Mouse (Mus musculus) skeletal muscle tissue, adult 2 months (tissue): ENCODE results near the gene Rhoq.

Source experiments
- DNase-seq: peaks from one replicate; pipeline ENCODE4 v3.0.0-alpha.2; 2012; ENCODE audit warnings: low read depth, low spot score

Rhoq gene

GRCm38 (mm10) chr17:86988601-86989184 is 25.8 kb downstream of the Rhoq start:
- peak; percentile 57 for DNase-seq

- DNase-seq = no peak
These were observed 28.4 kb downstream of the Rhoq start for GRCm38 (mm10) chr17:86991306-86991705.

DNA sequence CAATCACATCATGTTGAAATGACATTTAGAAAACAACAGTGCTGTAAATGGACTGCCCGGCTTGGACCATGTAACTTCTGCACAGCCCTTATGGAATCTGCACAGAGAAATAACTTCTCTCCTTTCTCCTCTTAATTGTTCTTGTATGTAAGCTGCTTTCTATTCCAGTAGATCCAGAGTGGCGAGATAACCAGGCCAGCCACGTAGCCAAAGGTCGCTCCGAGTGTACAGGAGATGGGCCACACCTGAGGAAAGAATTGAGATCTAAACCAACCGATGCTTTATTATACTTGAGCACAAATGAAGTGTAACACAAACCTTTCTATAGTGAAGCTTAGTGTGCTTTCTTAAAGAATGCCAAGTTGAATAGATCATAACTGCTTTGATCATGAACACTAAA is 34.4 kb downstream of the Rhoq start:
- no peak for DNase-seq

GRCm38 (mm10) chr17:87008950-87009349 is 46.1 kb downstream of the Rhoq start:
- no peak for DNase-seq

DNA sequence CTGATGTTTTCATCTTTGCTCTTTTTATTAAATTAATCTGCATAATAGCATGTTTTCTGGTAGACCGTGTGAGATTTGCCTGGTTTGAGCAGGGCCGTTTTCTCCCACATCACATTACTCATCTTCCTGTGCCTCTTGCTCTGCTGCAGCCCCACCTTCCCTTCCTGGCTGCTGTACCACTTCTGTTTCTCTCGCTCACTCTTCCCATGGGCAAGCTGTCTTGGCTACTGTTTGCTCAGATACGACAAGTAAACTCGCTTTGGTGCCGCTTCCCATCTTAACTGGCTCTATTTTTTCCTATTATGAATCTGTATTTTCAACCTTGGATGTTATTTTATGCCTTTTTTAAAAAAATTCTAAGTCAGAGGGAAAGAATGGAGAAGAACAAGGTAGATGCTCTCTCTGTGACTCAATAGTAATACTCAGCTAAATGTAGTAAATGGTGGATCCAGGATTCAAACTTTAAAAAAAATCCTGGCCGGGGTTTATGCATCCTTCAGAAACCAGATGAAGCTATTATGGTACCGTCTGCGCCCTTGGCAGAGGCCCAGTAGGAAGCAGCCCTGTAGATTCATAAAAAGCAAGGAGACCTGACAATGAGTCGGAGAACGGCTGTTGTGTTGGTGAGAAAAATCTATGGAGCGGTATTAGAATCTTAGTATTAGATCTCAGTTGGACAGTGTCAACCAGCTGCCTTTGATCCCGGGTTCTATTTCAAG is 48.6 kb downstream of the Rhoq start:
- no peak for DNase-seq

DNA sequence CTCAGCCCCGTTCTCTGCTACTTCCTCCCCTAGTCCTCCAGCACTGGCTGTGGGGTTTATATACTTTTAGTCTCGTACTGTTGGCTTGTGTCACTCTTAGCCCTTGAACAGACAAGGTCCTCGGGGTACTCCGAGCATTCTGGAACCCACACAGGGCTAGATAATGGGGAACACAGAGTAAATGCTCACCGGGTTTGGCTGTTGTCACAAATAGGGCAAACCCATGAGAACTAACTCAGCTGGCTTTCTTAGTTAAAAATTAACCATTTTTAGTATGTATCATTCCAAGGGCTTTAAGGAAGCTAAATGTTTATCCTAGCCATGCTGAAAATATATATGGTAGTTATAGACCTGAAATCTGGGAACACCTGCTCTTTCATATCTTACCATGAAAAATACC is 56.8 kb downstream of the Rhoq start:
- no peak for DNase-seq

GRCm38 (mm10) chr17:87024491-87025242 is 61.8 kb downstream of the Rhoq start:
- no peak for DNase-seq

- peak; percentile 96 for DNase-seq
These were observed 62.5 kb downstream of the Rhoq start, which contains the start of the genes Pigf and Cript for GRCm38 (mm10) chr17:87025269-87025949. Gene Pigf (minus strand): TSS chr17:87025406. Gene Cript (plus strand): TSS chr17:87025550.

DNA sequence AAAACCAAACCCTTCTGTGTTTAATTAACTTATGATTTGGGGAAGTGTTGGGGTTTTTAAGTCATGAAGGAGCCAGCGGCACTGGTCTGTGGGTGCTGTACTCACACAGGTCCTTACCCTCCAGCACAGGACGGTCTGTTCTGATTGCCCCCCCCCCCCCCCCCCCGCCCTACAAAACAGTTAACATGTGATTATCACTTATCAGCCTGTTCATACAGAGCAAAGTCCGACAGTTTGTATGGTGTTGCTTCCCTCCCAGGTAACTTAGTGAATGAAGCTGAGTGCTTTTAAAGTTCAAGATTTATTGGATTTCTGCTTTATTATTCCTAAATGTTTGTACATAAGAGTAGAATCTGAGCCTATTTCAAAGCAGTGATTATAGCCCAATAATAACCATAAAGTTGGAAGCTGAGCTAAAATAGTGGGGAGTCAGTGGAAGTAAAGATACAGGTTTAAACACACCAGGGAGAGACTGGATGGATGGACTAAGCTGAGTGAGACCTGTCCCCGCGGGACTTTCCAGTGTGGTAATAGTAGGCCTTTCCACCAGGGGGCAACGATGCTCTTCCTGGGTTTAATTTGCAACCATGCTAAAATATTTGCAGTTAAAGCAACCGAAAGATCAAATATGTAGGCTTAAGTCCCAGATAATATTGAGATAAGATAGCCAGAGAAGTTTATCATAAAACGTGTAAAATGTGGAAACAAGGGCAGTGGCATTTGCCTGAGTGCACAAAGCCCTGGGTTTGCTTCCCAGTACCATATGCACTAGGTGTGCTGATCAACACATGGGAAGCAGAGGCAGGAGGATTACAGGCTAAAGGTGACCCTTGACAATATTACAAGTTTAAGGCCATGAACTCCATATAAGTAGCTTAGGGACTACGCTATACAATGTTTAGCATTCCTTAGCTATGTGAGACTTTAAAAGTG is 73.5 kb downstream of the Rhoq start:
- peak; percentile 28 for DNase-seq

DNA sequence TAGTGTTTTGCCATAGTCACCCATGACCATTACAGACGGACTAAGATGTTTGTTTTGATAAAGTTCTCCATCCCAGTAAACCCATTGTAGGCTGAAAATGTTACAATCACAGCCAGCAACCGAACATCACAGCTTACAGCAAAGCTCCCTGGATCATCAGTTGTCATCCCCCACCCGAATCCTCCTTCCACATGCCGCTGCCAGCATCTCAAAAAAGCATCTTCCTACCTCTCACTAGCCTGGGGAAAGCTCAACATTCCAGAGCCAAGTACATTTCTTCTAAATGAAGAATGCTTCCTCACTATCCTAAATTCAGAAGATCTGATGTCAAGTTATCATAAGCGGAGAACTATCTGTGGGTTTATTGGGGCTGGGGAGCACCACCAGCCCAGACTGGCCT is 75.6 kb downstream of the Rhoq start:
- no peak for DNase-seq

DNA sequence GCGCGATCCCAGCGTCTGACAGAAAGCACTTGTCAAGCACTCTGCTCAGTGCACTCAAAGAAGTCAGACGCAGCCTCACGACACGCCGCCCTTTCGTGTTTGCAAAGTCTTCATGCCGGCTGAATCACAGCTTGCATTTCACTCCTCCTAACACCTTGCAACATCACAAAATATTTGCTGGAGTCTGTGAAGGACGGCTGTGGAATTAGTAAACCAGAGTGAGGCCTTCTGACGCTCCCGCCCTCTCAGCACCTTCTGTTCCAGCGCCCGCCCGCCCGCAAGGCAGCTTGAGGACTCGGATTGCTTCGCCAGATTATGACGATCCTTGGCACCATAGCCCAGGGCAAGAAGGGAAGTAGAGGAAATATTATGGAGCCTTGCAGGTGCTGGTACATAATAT is 78.9 kb downstream of the Rhoq start:
- no peak for DNase-seq

- DNase-seq = peak; percentile 91
These were observed 81.5 kb downstream of the Rhoq start for GRCm38 (mm10) chr17:87044364-87044763.

DNA sequence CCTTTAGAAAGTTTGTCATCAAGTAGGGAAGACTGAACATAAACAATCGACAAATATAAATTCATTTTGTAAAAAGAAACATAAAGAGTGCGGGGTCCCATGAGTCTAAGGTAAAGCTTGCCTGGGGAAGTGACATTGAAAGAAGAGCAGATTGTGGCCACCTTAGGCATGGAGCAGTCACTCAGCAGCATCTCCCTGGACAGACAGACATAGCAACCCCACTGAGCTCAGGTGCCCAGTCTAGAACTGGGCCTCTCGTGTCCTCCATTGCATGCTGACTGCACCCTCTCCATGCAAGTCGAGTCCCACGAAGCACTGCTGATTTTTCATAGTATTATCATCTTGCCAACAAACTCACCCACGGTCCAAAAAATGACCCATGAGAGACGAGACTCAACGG is 81.9 kb downstream of the Rhoq start:
- DNase-seq = no peak
